Mouse (Mus musculus) hindbrain, embryonic 11.5 days (tissue): ENCODE data around the gene Mvb12b. TPM values are rescaled to one million over a fixed set of nuclear protein-coding genes. Genes with fewer than 3 reads are reported as not detected.

Experiments
- ATAC-seq: fragments of 200-750 bp; cut with Nextera tagmentation; 2 replicates; pipeline ENCODE4 v1.8.0; 2017; ENCODE audit warnings: mild to moderate bottlenecking, moderate TSS enrichment, moderate library complexity; ENCODE audit not compliant: low FRiP score
- DNase-seq: peaks from one replicate; pipeline ENCODE4 v3.0.0-alpha.2; 2015; ENCODE audit warnings: low spot score
- H3K27ac ChIP-seq: fragments of 300-500 bp; sonication (generic); 2 replicates; pipeline ENCODE4 v1.5.1; 2014; ENCODE audit warnings: mild to moderate bottlenecking, low read depth, low read length
- H3K27me3 ChIP-seq: fragments of 300-500 bp; sonication (generic); 2 replicates; pipeline ENCODE4 v1.6.1; 2014; ENCODE audit warnings: mild to moderate bottlenecking, low read length, moderate library complexity, mixed read lengths; ENCODE audit not compliant: control insufficient read depth, insufficient read depth
- H3K36me3 ChIP-seq: fragments of 300-500 bp; sonication (generic); 2 replicates; pipeline ENCODE4 v1.6.1; 2014; ENCODE audit warnings: mild to moderate bottlenecking, low read length, moderate library complexity, mixed read lengths; ENCODE audit not compliant: control insufficient read depth, insufficient read depth
- H3K4me1 ChIP-seq: fragments of 300-500 bp; sonication (generic); replicated peaks from 2 replicates; pipeline ENCODE4 v1.6.1; 2014; ENCODE audit warnings: low read length, mixed read lengths; ENCODE audit not compliant: control insufficient read depth, insufficient read depth
- H3K4me2 ChIP-seq: fragments of 300-500 bp; sonication (generic); replicated peaks from 2 replicates; pipeline ENCODE4 v1.6.1; 2014; ENCODE audit warnings: mild to moderate bottlenecking, low read depth, low read length
- H3K4me3 ChIP-seq: fragments of 300-500 bp; sonication (generic); 2 replicates; pipeline ENCODE4 v1.5.1; 2014; ENCODE audit warnings: low read depth, low read length
- H3K9ac ChIP-seq: fragments of 300-500 bp; sonication (generic); 2 replicates; pipeline ENCODE4 v1.6.1; 2014; ENCODE audit warnings: low read depth, low read length
- H3K9me3 ChIP-seq: fragments of 300-500 bp; sonication (generic); 2 replicates; pipeline ENCODE4 v1.6.1; 2016; ENCODE audit warnings: low read length; ENCODE audit not compliant: control insufficient read depth
- WGBS: fragments of 180-500 bp; shearing (Covaris S2); extraction: QIAGEN DNeasy Blood & Tissue Kit; methylation state at CpG from one replicate; pipeline ENCODE4 v1.1.7; 2014; 5-methylcytosine and 5-hydroxymethylcytosine counted together
- polyA plus RNA-seq: library from polyadenylated mRNA; unstranded; fragments of >200 nt; fragmentation: Nextera tagmentation; extraction: Ambion mirVana; gene quantifications from 2 replicates; pipeline ENCODE4 v1.2.1, GENCODE M21; 2014

Gene Mvb12b
- polyA plus RNA-seq, 1 experiment from 2014 or later: 42.4 TPM

DNA sequence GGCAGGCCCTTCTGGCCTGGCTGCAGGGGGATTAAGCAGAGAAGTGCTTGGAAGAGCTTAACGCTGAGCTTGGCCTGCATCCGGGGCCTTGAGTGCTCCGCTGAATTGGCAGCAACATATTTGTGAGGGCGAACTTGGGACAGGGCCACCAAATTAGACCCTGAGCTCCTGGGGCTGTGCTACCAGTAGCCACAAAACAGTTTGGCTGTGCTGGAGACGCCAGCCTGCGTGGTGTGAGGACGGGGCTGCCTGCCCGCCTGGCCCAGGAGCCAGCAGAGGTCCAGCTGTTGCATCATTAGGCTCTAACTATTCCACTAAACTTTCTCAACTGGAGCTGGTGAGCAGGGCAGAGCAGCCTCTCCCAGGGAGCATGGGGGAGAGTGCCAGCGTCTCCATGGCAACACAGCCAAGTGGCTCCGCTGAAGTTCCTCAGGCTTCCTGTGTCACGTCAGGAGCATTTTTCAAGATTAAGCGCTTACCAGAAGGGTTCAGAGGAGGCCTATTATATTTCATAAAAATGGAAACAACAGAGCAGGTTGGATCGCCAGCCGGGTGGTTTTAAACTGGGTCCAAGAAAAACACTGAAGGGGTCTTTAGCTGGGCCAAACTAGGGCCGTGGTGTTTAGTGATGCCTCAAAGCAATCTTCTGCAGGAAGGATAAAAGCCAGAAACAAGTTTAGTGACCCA lies 134.0 kb downstream of the Mvb12b start:
- Histone ChIP-seq H3K4me1 (peaks cover 6% of the 10 kb centered on the region; the same call in 1 of the 2 replicates), H3K4me2 (no peak overlapping the region), H3K9ac (no peak overlapping the region), H3K27me3 (no peaks in the 10 kb centered on the region), H3K27ac (peak overlapping the region; percentile 48; the same call in 1 of the 2 replicates), H3K36me3 (no peaks in the 10 kb centered on the region; the same call in 1 of the 2 replicates), H3K4me3 (no peak overlapping the region), H3K9me3 (no peaks in the 10 kb centered on the region)
- ATAC-seq (peak; percentile 53; the same call in 1 of the 2 replicates), DNase-seq (peak; percentile 66)
- WGBS: 31% methylated on average over 15 of the region's 15 CpGs

DNA sequence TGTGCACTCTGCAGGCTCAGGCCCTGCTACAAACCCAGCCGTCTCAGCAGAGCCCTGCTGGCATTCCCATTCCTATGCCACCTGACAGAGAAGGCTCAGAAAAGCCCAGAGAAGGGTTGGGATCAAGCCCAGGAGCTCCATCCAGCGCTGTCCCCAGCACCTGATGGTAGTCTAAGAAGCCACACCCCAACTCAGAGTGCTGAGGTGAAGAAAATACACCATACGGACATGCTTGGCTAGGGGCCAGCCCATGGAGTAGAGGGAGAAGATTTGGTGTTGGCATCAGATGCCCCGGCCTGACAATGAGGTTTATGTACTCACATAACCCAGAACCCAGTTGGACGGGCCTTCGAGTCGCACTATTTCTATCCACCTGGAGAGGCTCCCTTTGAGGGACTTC lies 137.1 kb downstream of the Mvb12b start:
- 89% methylated on average over 7 of the region's 7 CpGs for WGBS
- H3K4me2 ChIP-seq: no peak overlapping the region
- ATAC-seq (no peak), DNase-seq (no peak)
- no peaks in the 10 kb centered on the region for H3K9me3 ChIP-seq
- H3K27me3 ChIP-seq: no peaks in the 10 kb centered on the region
- peaks cover 6% of the 10 kb centered on the region; the same call in 1 of the 2 replicates for H3K4me1 ChIP-seq
- H3K27ac ChIP-seq: no peak overlapping the region
- no peak overlapping the region for H3K9ac ChIP-seq
- no peak overlapping the region for H3K4me3 ChIP-seq
- no peaks in the 10 kb centered on the region; the same call in 1 of the 2 replicates for H3K36me3 ChIP-seq

DNA sequence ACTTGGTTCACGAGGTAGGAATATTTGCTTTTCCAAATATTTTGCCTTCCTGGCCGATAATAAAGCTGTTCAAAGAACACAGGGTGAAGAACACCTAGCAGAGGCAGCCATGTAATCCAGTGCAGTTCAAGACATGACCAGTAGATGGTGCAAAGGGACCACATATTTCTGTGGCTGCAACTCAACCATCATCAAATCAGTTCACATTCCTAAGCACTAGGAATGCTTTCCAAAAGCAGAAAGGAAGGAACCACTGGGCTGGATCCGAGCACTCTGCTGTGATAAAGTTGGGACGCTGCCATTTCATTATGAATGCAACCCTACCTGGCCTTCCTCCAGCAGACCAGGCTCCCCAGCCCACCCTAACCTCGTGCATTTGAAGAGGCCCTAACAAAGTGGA lies 141.3 kb downstream of the Mvb12b start:
- Histone ChIP-seq H3K4me1 (no peaks in the 10 kb centered on the region), H3K27me3 (no peaks in the 10 kb centered on the region), H3K4me2 (no peak overlapping the region), H3K36me3 (no peaks in the 10 kb centered on the region; the same call in 1 of the 2 replicates), H3K4me3 (no peak overlapping the region), H3K9me3 (no peaks in the 10 kb centered on the region), H3K9ac (no peak overlapping the region), H3K27ac (no peak overlapping the region)
- DNase-seq (peak; percentile 91), ATAC-seq (no peak)
- WGBS: 16% methylated on average over 5 of the region's 5 CpGs

DNA sequence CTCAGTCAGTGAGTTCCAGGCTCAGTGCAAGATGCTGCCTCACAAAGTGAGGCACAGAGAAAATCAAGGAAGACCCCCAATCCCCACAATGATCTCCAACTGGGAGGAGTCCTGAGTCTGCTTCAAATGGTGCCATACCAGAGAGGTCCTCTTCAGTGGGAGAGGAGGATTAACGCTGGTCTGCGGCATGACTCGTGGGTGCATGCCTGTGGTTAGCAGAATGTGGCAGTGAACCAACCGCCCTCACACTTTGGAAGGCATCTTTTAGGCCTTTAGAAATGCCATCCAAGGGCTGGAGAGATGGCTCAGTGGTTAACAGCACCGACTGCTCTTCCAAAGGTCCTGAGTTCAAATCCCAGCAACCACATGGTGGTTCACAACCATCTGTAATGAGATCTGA lies 142.0 kb downstream of the Mvb12b start:
- ATAC-seq (no peak), DNase-seq (no peak)
- Histone ChIP-seq H3K4me3 (no peak overlapping the region), H3K27ac (no peak overlapping the region), H3K4me1 (no peaks in the 10 kb centered on the region), H3K4me2 (no peak overlapping the region), H3K9ac (no peak overlapping the region), H3K27me3 (no peaks in the 10 kb centered on the region), H3K9me3 (no peaks in the 10 kb centered on the region), H3K36me3 (no peaks in the 10 kb centered on the region; the same call in 1 of the 2 replicates)
- WGBS: 93% methylated on average over 5 of the region's 5 CpGs

DNA sequence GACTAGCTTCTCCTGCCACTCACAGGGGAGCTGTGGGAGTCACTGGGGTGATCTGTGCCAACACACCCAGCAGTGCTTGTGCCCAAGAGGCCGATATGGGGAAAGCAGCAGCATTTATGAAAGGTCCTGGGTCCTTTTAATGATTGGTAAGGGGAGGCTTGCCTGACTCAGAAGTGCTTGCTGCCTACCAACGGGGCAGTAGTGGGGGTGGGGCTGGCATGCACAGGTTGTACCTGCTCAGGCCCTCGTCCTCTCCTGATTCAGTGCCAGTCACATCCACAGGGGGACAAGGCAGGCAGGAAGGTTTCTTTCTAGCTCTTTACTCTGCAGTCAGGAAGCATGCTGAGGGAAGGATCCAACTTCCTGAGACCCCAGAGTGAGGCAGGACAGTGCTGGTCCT lies 150.6 kb downstream of the Mvb12b start:
- WGBS: 63% methylated on average over 3 of the region's 3 CpGs
- Histone ChIP-seq H3K4me1 (no peaks in the 10 kb centered on the region), H3K9me3 (no peaks in the 10 kb centered on the region), H3K27ac (no peak overlapping the region), H3K9ac (no peak overlapping the region), H3K4me2 (no peak overlapping the region), H3K27me3 (no peaks in the 10 kb centered on the region), H3K36me3 (0 out of 2 replicates have a peak, but pooled peaks cover 5% of the 10 kb centered on the region), H3K4me3 (no peak overlapping the region)
- ATAC-seq: no peak
- no peak for DNase-seq

DNA sequence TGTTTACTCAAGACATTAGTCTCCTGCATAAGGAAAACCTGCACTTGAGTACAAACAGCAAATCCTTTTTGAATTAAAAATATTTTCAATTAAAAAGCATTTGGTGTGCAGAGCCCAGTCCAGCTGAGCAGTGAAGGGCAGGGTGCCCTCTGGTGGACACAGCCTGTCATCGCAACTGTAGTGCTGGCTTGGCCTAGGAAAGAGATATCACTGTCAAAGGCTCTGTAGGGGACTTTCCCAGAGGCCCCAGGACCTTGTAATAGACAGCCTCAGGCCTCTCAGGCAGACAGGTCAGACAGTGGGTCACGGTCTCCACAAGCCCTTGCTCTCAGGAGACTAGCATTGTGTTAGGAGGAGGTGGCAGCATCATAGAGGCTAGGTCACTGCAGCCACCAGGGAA lies 151.0 kb downstream of the Mvb12b start:
- no peaks in the 10 kb centered on the region for H3K4me1 ChIP-seq
- H3K4me3 ChIP-seq: no peak overlapping the region
- no peak overlapping the region for H3K4me2 ChIP-seq
- H3K36me3 ChIP-seq: 0 out of 2 replicates have a peak, but pooled peaks cover 5% of the 10 kb centered on the region
- no peaks in the 10 kb centered on the region for H3K9me3 ChIP-seq
- DNase-seq (peak; percentile 86), ATAC-seq (peak; percentile 20; the same call in 1 of the 2 replicates)
- no peaks in the 10 kb centered on the region for H3K27me3 ChIP-seq
- H3K27ac ChIP-seq: no peak overlapping the region
- no peak overlapping the region for H3K9ac ChIP-seq
- 2% methylated on average over 2 of the region's 2 CpGs for WGBS

DNA sequence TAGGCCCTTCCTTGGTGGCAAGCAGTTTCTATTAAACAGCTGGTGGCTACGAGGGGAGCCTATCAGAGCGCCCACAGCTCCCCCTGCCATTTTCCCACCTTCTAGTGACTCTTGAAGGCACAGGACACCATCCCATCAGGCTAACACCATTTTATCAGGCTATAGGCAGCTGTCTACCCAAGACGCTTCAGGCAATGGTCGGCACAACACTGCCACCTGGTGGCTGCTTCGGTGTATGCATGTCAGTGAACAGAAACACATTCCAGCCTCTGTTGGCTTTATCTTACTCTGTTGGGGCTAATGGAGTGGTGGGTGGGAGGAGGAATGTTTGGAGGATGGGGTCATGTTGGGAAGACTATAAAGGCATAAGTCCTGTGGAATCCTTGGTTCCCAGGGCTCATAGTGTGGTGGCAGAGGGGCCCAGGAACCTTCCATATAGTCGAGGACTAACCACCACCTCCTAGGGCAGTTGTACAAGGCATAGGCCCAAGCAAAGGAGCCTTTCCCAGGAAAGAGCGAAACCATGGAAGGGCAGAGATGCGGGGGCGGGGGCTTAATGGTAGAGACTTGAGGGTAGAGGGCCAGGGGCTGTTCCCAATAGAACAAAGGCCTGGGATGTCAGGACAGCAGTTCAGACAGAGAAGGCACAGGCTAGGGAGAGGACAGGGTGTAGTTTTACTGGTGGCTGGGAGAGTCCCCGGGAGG lies 152.8 kb downstream of the Mvb12b start:
- H3K4me2 ChIP-seq: no peak overlapping the region
- DNase-seq: peak; percentile 93
- no peaks in the 10 kb centered on the region for H3K27me3 ChIP-seq
- H3K4me3 ChIP-seq: no peak overlapping the region
- H3K27ac ChIP-seq: no peak overlapping the region; the same call in 1 of the 2 replicates
- H3K9me3 ChIP-seq: no peaks in the 10 kb centered on the region
- WGBS: 43% methylated on average over 10 of the region's 10 CpGs
- 0 out of 2 replicates have a peak, but pooled peaks cover 2% of the 10 kb centered on the region for H3K4me1 ChIP-seq
- no peak overlapping the region for H3K9ac ChIP-seq
- ATAC-seq: peak; percentile 47; the same call in 1 of the 2 replicates
- H3K36me3 ChIP-seq: peaks cover 7% of the 10 kb centered on the region; the same call in 1 of the 2 replicates

DNA sequence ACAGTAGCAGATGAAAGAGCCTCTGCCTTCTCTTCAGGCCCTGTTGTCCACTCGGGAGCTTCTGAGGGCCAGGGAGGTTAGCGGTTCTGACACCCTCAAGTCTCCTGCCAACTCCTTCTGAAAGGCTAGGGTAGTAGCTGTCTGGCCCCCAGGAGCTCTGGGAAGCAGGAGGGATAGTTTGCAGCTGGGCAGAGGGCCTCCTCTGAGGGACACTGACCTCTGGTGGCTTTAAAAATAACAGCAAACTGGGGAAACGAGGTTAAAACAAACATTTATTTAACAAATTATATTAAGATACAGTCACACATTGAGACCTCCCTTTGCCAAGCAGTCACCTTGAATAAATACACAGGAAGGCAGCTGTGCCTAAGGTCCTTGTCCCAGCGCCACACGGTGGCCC lies 158.0 kb downstream of the Mvb12b start:
- H3K27ac ChIP-seq: no peak overlapping the region
- WGBS: 43% methylated on average over 5 of the region's 5 CpGs
- peaks cover 7% of the 10 kb centered on the region; the same call in 1 of the 2 replicates for H3K36me3 ChIP-seq
- DNase-seq (no peak), ATAC-seq (no peak)
- H3K4me3 ChIP-seq: no peak overlapping the region
- no peaks in the 10 kb centered on the region for H3K27me3 ChIP-seq
- H3K4me1 ChIP-seq: 0 out of 2 replicates have a peak, but pooled peaks cover 2% of the 10 kb centered on the region
- H3K9ac ChIP-seq: no peak overlapping the region
- no peaks in the 10 kb centered on the region for H3K9me3 ChIP-seq
- H3K4me2 ChIP-seq: no peak overlapping the region
